Mouse (Mus musculus) CH12.LX (cell line): Measurements from ENCODE around the gene Rab37.

Source experiments
- CTCF ChIP-seq, 2 experiments: IDR thresholded peaks in 1 of 2; conservative IDR thresholded peaks in 1 of 2; 2 replicates each; pipeline ENCODE4 v1.5.1; 2011 to 2012; ENCODE audit warnings: low read depth in 2 of 2, low read length in 2 of 2, improper control_type of control experiment in 1 of 2, inconsistent platforms in 1 of 2, mild to moderate bottlenecking in 1 of 2, moderate library complexity in 1 of 2
- HCFC1 ChIP-seq: IDR thresholded peaks from 2 replicates; pipeline ENCODE4 v1.6.1; 2012; ENCODE audit warnings: low read depth, mild to moderate bottlenecking, inconsistent platforms, low read length, improper control_type of control experiment
- JUND ChIP-seq: conservative IDR thresholded peaks from 2 replicates; pipeline ENCODE4 v1.6.1; 2011; ENCODE audit warnings: low read depth, low read length, improper control_type of control experiment
- MYC ChIP-seq: IDR thresholded peaks from 2 replicates; pipeline ENCODE4 v1.6.1; 2011; ENCODE audit warnings: low read depth, mild to moderate bottlenecking, improper control_type of control experiment, low read length
- POLR2A ChIP-seq: IDR thresholded peaks from 2 replicates; pipeline ENCODE4 v1.6.1; 2011; ENCODE audit warnings: low read depth, mild to moderate bottlenecking, improper control_type of control experiment, low read length
- UBTF ChIP-seq: IDR thresholded peaks from 2 replicates; pipeline ENCODE4 v1.6.1; 2012; ENCODE audit warnings: low read depth, mild to moderate bottlenecking, inconsistent platforms, low read length, improper control_type of control experiment, moderate library complexity
- USF2 ChIP-seq: conservative IDR thresholded peaks from 2 replicates; pipeline ENCODE4 v1.6.1; 2011; ENCODE audit warnings: low read depth, low read length, improper control_type of control experiment

DNA sequence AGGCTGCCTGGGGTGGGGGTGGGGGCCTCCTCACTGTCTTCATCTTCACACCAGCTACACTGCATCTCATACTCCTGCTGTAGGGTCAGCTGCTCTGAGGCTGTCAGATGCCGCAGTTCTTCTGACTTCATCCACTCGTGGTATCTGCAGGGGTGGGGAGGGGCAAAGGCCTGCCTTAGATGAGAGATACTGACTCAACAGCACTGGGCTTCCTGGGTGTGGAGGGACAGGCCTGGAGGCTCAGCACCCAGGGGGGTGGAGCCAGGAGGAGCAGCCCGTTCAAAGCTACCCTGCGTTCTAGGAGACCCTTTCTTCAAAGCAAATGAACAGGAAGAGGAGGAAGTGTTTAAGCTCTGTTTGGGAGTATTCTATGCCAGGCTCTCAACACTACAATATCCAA, 93.7 kb downstream of the Rab37 start:
- no peak for TF ChIP-seq POLR2A
- no peak for TF ChIP-seq UBTF
- TF ChIP-seq JUND = no peak
- no peak for TF ChIP-seq CTCF (conservative IDR thresholded peaks at IDR 0.05 in 1 of 2, IDR thresholded peaks at IDR 0.05 in 1 of 2; ENCODE audit: low read depth in 2 of 2, low read length in 2 of 2)
- no peak for TF ChIP-seq MYC
- no peak for TF ChIP-seq HCFC1
- TF ChIP-seq USF2 = no peak
